ENCODE assay signal across 7 mouse cellular contexts in genomic region chr16:84774761-84775231, GRCm38 (mm10). TPM values are rescaled to one million over a fixed set of nuclear protein-coding genes. Genes with fewer than 3 reads are reported as not detected.
DNase-seq lines count a peak whose midpoint lies in the region; ATAC-seq lines count a peak whose summit lies in the region.

No protein-coding gene starts in this region.

- DNase-seq in adrenal gland, postnatal 25 days, result peak; percentile 51
- DNase-seq in embryo, embryonic 10.5 days (ENCODE audit: low spot score), result peak; percentile 84
- DNase-seq in kidney, adult 11 months, result peak; percentile 9
- DNase-seq in limb, embryonic 11.5 days (ENCODE audit: low spot score), result peak; percentile 67
- DNase-seq in telencephalon, adult 2 months (ENCODE audit: low read depth, low spot score), result peak; percentile 57

- no peaks in the 10 kb centered on the region for H3K4me1 ChIP-seq in limb, embryonic 11.5 days (ENCODE audit: control insufficient read depth, insufficient read depth, low read length)
- peaks cover 33% of the 10 kb centered on the region for H3K4me1 ChIP-seq in midbrain, embryonic 13.5 days (replicated peaks)

- H3K4me3 ChIP-seq in limb, embryonic 11.5 days (ENCODE audit: low read depth, low read length), result peak overlapping the region; percentile 61
- peak overlapping the region; percentile 77 for H3K4me3 ChIP-seq in midbrain, embryonic 13.5 days (replicated peaks)

- H3K27me3 ChIP-seq in limb, embryonic 11.5 days (ENCODE audit: control insufficient read depth, insufficient read depth, low read length), result peaks cover 11% of the 10 kb centered on the region; the same call in 1 of the 2 replicates
- H3K27me3 ChIP-seq in midbrain, embryonic 13.5 days, result no peaks in the 10 kb centered on the region

- no peaks in the 10 kb centered on the region for H3K9me3 ChIP-seq in limb, embryonic 11.5 days (ENCODE audit: control insufficient read depth, low read length)
- H3K9me3 ChIP-seq in midbrain, embryonic 13.5 days, result no peaks in the 10 kb centered on the region

- H3K9ac ChIP-seq in limb, embryonic 11.5 days (ENCODE audit: low read length), result peak overlapping the region; percentile 31; the same call in 1 of the 2 replicates
- H3K9ac ChIP-seq in midbrain, embryonic 13.5 days (replicated peaks), result peak overlapping the region; percentile 85

- H3K36me3 ChIP-seq in limb, embryonic 11.5 days (ENCODE audit: control insufficient read depth, insufficient read depth, low read length), result no peaks in the 10 kb centered on the region
- H3K36me3 ChIP-seq in midbrain, embryonic 13.5 days, result peaks cover 17% of the 10 kb centered on the region

- H3K4me2 ChIP-seq in limb, embryonic 11.5 days (ENCODE audit: low read depth, severe bottlenecking), result peak overlapping the region; percentile 98
- peak overlapping the region; percentile 87 for H3K4me2 ChIP-seq in midbrain, embryonic 13.5 days (replicated peaks)

- under 1% methylated on average over 23 of the region's 23 CpGs for WGBS in limb, embryonic 11.5 days
- WGBS in midbrain, embryonic 13.5 days, result under 1% methylated on average over 23 of the region's 23 CpGs

- H3K27ac ChIP-seq in limb, embryonic 11.5 days (replicated peaks; ENCODE audit: low read depth, low read length), result no peak overlapping the region
- peak overlapping the region; percentile 97 for H3K27ac ChIP-seq in midbrain, embryonic 13.5 days

- ATAC-seq in granulocyte monocyte progenitor cell, adult 5-6 weeks (replicated peaks; ENCODE audit: poor library complexity, severe bottlenecking), result peak; percentile 28; the same call in 1 of the 2 replicates
- ATAC-seq in limb, embryonic 11.5 days (ENCODE audit: insufficient number of reproducible peaks, low FRiP score, low TSS enrichment, low read depth), result no peak
- peak; percentile 49 for ATAC-seq in midbrain, embryonic 13.5 days

RNA-seq across cellular contexts. Expression of gene Jam2, which starts 0.9 kb away (rescaled TPM):
- 10.1 and 11.7 TPM in 2 replicates for total RNA-seq in adrenal gland, postnatal 25 days (2021)
- not detected in 2 replicates for total RNA-seq in granulocyte monocyte progenitor cell, adult 5-6 weeks (2014; fragmentation: Nextera tagmentation)
- not detected in 2 replicates for total RNA-seq in granulocyte monocyte progenitor cell, adult 5-6 weeks (2017)
- polyA plus RNA-seq in limb, embryonic 11.5 days (2014; fragmentation: Nextera tagmentation; extraction: Ambion mirVana), result 2.5 and 2.8 TPM in 2 replicates
- 40.7 and 44.1 TPM in 2 replicates for polyA plus RNA-seq in midbrain, embryonic 13.5 days (2015; fragmentation: Nextera tagmentation; extraction: Ambion mirVana)

RNA-seq across cellular contexts. Expression of gene Mrpl39, which starts 39.3 kb away (rescaled TPM):
- 41.4 and 43.5 TPM in 2 replicates for total RNA-seq in adrenal gland, postnatal 25 days (2021)
- total RNA-seq in granulocyte monocyte progenitor cell, adult 5-6 weeks (2014; fragmentation: Nextera tagmentation), result 19.1 and 30.1 TPM in 2 replicates
- 56.0 and 63.8 TPM in 2 replicates for total RNA-seq in granulocyte monocyte progenitor cell, adult 5-6 weeks (2017)
- polyA plus RNA-seq in limb, embryonic 11.5 days (2014; fragmentation: Nextera tagmentation; extraction: Ambion mirVana), result 52.6 and 53.0 TPM in 2 replicates
- 43.9 and 49.6 TPM in 2 replicates for polyA plus RNA-seq in midbrain, embryonic 13.5 days (2015; fragmentation: Nextera tagmentation; extraction: Ambion mirVana)

RNA-seq across cellular contexts. Expression of gene Gabpa, which starts 59.9 kb away (rescaled TPM):
- 47.4 and 49.2 TPM in 2 replicates for total RNA-seq in adrenal gland, postnatal 25 days (2021)
- 45.8 and 70.9 TPM in 2 replicates for total RNA-seq in granulocyte monocyte progenitor cell, adult 5-6 weeks (2014; fragmentation: Nextera tagmentation)
- total RNA-seq in granulocyte monocyte progenitor cell, adult 5-6 weeks (2017), result 67.8 and 69.3 TPM in 2 replicates
- 41.2 and 41.5 TPM in 2 replicates for polyA plus RNA-seq in limb, embryonic 11.5 days (2014; fragmentation: Nextera tagmentation; extraction: Ambion mirVana)
- 22.8 and 23.4 TPM in 2 replicates for polyA plus RNA-seq in midbrain, embryonic 13.5 days (2015; fragmentation: Nextera tagmentation; extraction: Ambion mirVana)

Comparison
In these comparisons a context has a peak if more than half of its experiments do, and no peak if none do; other contexts are left out.
1. DNase-seq: peak in every context shown above with its lines; median percentile 84 in embryo, embryonic 10.5 days; 67 in limb, embryonic 11.5 days; 57 in telencephalon, adult 2 months; 51 in adrenal gland, postnatal 25 days; 9 in kidney, adult 11 months.
2. RNA of gene Jam2, which starts 0.9 kb away (total RNA-seq): 10.1 to 11.7 TPM in adrenal gland, postnatal 25 days; not detected in granulocyte monocyte progenitor cell, adult 5-6 weeks; every median in the first group is over 10 times any median in the second.